Mouse (Mus musculus): Measurements from ENCODE around the gene Igsf3.

- no peak for TF ChIP-seq POLR2A (IDR thresholded peaks at IDR 0.05; ENCODE audit: low read depth, low read length)
- no peak for TF ChIP-seq CTCF (conservative IDR thresholded peaks at IDR 0.05; ENCODE audit: insufficient read depth, insufficient read length, low read depth, low read length)
Measured at GRCm38 (mm10) chr3:101354490-101354889, 22.4 kb upstream of the Igsf3 start.
